Mouse (Mus musculus): ENCODE results near the gene Macrod1. TPM values are rescaled to one million over a fixed set of nuclear protein-coding genes. Genes with fewer than 3 reads are reported as not detected.
A peak's percentile ranks its signal among the peaks of the same experiment; 100 is the strongest.

Gene Macrod1
- total and polyA plus RNA-seq, 2 experiments from 2014 or later, result 4.8 to 6.7 TPM

DNA sequence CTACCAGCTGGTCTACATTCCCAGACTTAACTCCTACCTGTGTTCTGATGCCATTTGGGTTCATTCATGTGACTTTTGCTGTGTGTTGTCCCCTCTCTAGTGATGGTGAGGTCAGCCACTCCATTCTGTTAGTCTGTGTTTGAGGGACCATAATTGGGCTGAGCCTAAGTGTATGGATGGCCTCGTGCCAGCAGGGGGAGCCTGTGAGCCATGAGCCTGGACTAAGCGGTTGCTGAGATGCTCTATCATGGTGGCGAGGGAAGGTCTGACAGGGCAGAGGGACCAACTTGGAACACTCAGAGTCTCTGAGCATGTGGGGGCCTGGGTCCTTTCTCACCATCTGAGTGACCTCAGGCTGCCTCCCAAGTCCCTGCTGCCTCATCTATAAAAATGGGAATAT is 8.0 kb downstream of the Macrod1 start:
- Histone ChIP-seq H3K4me1 (ENCODE audit: insufficient read depth, low read length) (peaks cover 23% of the 10 kb centered on the region), H3K4me2 (ENCODE audit: low read depth, low read length) (no peak overlapping the region), H3K36me3 (ENCODE audit: insufficient read depth, low read length) (no peaks in the 10 kb centered on the region), H3K27me3 (ENCODE audit: insufficient read depth, low read length) (no peaks in the 10 kb centered on the region), H3K9me3 (ENCODE audit: low read length) (no peaks in the 10 kb centered on the region), H3K4me3 (ENCODE audit: low read length) (no peak overlapping the region), H3K27ac (no peak overlapping the region), H3K9ac (replicated peaks; ENCODE audit: low read length) (no peak overlapping the region)
- ATAC-seq (peak; percentile 71), DNase-seq (ENCODE audit: low spot score) (peak; percentile 92)
- WGBS, result 7% methylated on average over 3 of the region's 3 CpGs
- peak; percentile 100 for TF ChIP-seq CTCF (IDR thresholded peaks at IDR 0.05; ENCODE audit: low read depth)

DNA sequence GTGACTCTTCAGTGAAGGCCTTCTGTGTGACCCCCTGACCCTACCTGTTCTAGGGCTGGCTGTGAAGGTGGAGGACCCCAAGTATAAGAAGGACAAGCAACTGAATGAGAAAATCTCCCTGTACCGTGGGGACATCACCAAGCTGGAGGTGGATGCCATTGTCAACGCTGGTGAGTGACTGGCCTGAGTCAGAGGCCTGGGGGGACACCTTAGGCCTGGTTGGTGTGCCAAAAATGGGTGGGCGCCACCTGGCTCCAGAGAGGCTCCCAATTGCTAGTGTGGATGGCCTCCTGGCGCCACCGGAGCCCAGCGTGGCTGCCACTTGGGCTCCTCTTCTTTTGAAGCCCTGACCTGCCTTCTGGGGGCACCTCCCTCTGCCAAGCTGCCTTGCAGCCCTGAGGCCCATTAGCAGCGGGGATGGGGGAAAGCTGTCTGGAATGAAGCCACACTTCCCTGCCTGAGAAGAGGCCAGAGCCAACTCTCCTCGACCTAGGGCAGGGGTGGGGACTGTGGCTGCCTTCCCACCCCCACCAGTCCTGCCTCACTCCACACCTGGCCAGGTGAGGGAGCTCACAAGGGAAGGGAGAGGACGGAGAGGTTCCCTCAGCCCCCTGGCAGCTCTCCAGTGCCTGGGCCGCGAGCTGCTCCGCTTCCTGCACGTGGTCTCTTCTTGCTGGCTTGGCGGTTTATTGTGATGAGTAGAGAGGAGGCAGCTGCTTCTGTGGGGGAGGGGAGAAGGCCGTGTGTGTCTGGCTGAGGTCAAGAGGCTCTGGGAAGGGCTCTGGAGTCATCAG is 9.6 kb downstream of the Macrod1 start:
- no peak for TF ChIP-seq CTCF (IDR thresholded peaks at IDR 0.05; ENCODE audit: low read depth)
- no peaks in the 10 kb centered on the region for H3K36me3 ChIP-seq (ENCODE audit: insufficient read depth, low read length)
- no peak overlapping the region for H3K4me3 ChIP-seq (ENCODE audit: low read length)
- H3K27ac ChIP-seq, result 0 out of 2 replicates have a peak overlapping the region, but pooled peaks have one; percentile 26
- no peaks in the 10 kb centered on the region for H3K9me3 ChIP-seq (ENCODE audit: low read length)
- DNase-seq (ENCODE audit: low spot score) (peak; percentile 65), ATAC-seq (no peak)
- no peak overlapping the region; the same call in 1 of the 2 replicates for H3K9ac ChIP-seq (replicated peaks; ENCODE audit: low read length)
- 22% methylated on average over 15 of the region's 15 CpGs for WGBS
- no peak overlapping the region for H3K4me2 ChIP-seq (ENCODE audit: low read depth, low read length)
- peaks cover 26% of the 10 kb centered on the region for H3K4me1 ChIP-seq (ENCODE audit: insufficient read depth, low read length)
- no peaks in the 10 kb centered on the region for H3K27me3 ChIP-seq (ENCODE audit: insufficient read depth, low read length)

DNA sequence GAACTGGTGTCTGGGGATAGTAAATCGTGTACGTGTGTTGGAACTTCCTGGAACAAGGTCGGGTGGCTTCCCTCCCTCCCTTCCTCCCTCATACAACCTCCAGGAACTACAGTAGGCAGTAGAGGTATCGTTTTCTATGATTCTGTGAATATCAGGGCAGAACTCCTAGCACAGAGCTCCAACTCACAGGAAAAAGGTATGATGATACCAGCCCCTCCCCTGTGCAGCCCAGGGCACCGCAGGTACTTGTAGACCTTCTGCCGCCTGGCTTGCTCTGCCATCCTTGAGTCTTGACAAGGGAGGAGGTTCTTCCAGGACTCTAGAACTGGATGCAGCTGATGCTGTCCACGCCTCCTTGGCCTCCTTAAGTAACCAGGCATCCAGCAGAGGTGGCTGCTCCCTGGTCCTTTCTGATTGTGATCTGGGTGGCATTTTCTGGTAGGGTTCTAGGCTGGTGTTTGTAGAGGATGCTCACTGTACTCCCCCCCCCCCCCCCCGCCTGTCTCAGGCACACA is 10.3 kb downstream of the Macrod1 start:
- Histone ChIP-seq H3K9ac (replicated peaks; ENCODE audit: low read length) (no peak overlapping the region; the same call in 1 of the 2 replicates), H3K4me3 (ENCODE audit: low read length) (no peak overlapping the region), H3K27ac (no peak overlapping the region), H3K9me3 (ENCODE audit: low read length) (no peaks in the 10 kb centered on the region), H3K36me3 (ENCODE audit: insufficient read depth, low read length) (no peaks in the 10 kb centered on the region), H3K27me3 (ENCODE audit: insufficient read depth, low read length) (no peaks in the 10 kb centered on the region), H3K4me1 (ENCODE audit: insufficient read depth, low read length) (peaks cover 26% of the 10 kb centered on the region), H3K4me2 (ENCODE audit: low read depth, low read length) (no peak overlapping the region)
- ATAC-seq (no peak), DNase-seq (ENCODE audit: low spot score) (no peak)
- WGBS, result 41% methylated on average over 8 of the region's 8 CpGs
- no peak for TF ChIP-seq CTCF (IDR thresholded peaks at IDR 0.05; ENCODE audit: low read depth)

DNA sequence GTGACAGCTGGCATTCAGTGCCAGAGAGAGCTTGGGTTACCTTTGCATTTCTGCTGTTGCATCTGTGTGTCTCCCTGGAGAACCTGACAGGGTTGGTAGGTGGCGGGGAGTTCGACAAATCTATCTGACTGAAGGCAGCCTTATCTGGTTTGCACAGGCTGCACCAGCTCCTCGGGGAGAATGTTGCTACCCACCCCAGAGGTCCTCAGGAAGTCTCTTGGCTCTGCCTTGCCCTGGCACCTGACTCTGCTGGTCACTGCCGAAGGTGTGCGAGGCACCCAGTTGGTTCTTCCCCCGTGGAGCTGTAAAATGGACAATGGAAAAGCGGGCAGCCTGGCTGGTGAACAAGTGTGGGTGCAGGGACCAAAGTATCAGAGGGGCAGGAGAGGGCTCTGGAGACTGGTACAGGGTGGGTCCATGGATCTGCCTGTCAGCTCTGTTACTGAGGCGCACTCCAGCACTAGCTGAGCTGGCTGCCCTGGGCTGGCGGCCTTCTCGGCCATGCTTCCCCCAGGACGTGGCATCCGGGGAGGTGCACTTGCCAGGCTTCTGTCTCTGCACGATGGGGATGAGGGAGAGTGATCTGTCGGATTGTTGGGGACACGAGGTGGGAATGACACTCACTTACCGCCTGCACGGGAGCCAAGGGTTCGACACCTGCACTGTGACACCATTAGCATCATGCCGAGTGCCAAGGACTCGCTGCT is 10.9 kb downstream of the Macrod1 start:
- ATAC-seq, result peak; percentile 0; the same call in 1 of the 2 replicates
- no peak overlapping the region for H3K4me2 ChIP-seq (ENCODE audit: low read depth, low read length)
- H3K27ac ChIP-seq, result no peak overlapping the region
- 45% methylated on average over 20 of the region's 20 CpGs for WGBS
- H3K36me3 ChIP-seq (ENCODE audit: insufficient read depth, low read length), result no peaks in the 10 kb centered on the region
- TF ChIP-seq CTCF (IDR thresholded peaks at IDR 0.05; ENCODE audit: low read depth), result no peak
- no peak overlapping the region for H3K9ac ChIP-seq (replicated peaks; ENCODE audit: low read length)
- no peak for DNase-seq (ENCODE audit: low spot score)
- H3K9me3 ChIP-seq (ENCODE audit: low read length), result no peaks in the 10 kb centered on the region
- no peaks in the 10 kb centered on the region for H3K27me3 ChIP-seq (ENCODE audit: insufficient read depth, low read length)
- no peak overlapping the region for H3K4me3 ChIP-seq (ENCODE audit: low read length)
- H3K4me1 ChIP-seq (ENCODE audit: insufficient read depth, low read length), result peaks cover 30% of the 10 kb centered on the region

DNA sequence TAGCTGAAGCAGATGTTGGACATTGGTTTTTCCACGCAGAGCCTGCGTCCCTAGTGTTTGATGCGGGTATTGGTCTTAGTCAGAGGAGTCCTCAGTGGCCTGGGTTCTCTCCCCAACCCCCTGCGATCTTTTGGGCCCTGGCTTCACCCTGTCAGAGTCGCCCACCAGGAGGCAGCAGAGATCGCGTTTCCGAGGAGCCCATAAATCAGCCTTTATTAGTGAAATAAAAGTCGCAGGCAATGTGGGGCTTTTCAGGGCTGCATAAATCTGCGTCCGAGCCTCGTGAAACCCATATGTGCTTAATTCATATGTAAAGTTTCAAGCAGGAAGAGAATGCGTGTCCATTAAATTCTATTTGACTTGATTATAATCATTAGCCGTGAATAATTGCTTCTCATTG is 11.5 kb downstream of the Macrod1 start:
- no peaks in the 10 kb centered on the region for H3K36me3 ChIP-seq (ENCODE audit: insufficient read depth, low read length)
- no peak overlapping the region for H3K27ac ChIP-seq
- peak overlapping the region; percentile 24 for H3K4me2 ChIP-seq (ENCODE audit: low read depth, low read length)
- DNase-seq (ENCODE audit: low spot score) (peak; percentile 87), ATAC-seq (peak; percentile 58)
- WGBS, result 2% methylated on average over 14 of the region's 14 CpGs
- peaks cover 30% of the 10 kb centered on the region for H3K4me1 ChIP-seq (ENCODE audit: insufficient read depth, low read length)
- H3K9me3 ChIP-seq (ENCODE audit: low read length), result no peaks in the 10 kb centered on the region
- TF ChIP-seq CTCF (IDR thresholded peaks at IDR 0.05; ENCODE audit: low read depth), result peak; percentile 93
- H3K4me3 ChIP-seq (ENCODE audit: low read length), result no peak overlapping the region
- no peaks in the 10 kb centered on the region for H3K27me3 ChIP-seq (ENCODE audit: insufficient read depth, low read length)
- H3K9ac ChIP-seq (replicated peaks; ENCODE audit: low read length), result no peak overlapping the region

DNA sequence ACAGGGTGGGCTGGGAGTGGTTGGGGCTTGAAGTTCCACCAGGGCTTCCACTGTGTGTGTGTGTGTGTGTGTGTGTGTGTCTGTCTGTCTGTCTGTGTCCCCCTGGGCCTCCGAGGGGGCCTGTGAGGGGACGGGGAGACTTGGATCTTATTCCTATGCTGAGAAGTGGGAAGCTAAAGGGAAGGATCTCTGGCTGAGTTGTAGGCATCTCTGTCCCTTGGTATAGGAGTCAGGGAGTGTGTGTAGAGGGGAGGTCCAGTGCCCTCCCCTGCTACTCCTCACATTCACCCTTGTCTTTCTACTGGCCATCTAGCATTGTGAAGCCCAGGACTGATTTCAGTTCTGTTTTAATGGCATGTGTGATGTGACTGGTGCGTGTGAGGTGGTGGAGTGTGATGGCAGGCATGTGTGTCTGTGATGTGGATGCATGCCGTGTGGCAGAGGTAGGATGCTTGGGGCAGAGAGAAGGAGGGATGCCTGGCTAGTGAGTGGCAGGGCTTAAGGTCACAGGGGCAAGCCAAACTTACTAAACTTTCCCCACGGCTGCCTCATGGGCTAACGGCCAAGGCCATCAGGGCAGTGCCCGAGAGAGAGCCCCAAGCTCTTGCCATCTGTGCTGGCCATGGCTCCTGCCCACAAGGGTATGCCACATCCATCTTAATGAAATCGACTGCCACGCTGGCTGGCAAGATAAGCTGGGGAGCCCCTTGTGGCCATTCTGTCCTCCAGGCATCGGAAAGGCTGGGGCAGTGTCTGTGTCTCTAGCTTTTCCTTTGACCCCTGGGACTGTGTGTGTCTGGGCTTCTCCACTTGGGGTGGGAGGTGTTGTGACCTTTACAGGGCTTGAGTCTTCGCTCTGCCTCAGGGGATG is 12.3 kb downstream of the Macrod1 start:
- ATAC-seq, result 0 out of 2 replicates have a peak, but pooled peaks have one; percentile 6
- H3K4me1 ChIP-seq (ENCODE audit: insufficient read depth, low read length), result peaks cover 31% of the 10 kb centered on the region
- no peak overlapping the region for H3K27ac ChIP-seq
- H3K4me2 ChIP-seq (ENCODE audit: low read depth, low read length), result peak overlapping the region; percentile 24
- peak; percentile 70 for DNase-seq (ENCODE audit: low spot score)
- no peak overlapping the region for H3K4me3 ChIP-seq (ENCODE audit: low read length)
- no peaks in the 10 kb centered on the region for H3K27me3 ChIP-seq (ENCODE audit: insufficient read depth, low read length)
- H3K36me3 ChIP-seq (ENCODE audit: insufficient read depth, low read length), result no peaks in the 10 kb centered on the region
- H3K9ac ChIP-seq (replicated peaks; ENCODE audit: low read length), result no peak overlapping the region
- 26% methylated on average over 11 of the region's 11 CpGs for WGBS
- H3K9me3 ChIP-seq (ENCODE audit: low read length), result no peaks in the 10 kb centered on the region
- TF ChIP-seq CTCF (IDR thresholded peaks at IDR 0.05; ENCODE audit: low read depth), result peak; percentile 69
